Mouse (Mus musculus): ENCODE measurements around the gene Aco2. TPM values are rescaled to one million over a fixed set of nuclear protein-coding genes. Genes with fewer than 3 reads are reported as not detected.

The Aco2 gene
- polyA plus RNA-seq, 1 experiment from 2014 or later, result 200 TPM

- 90% methylated on average over 15 of the region's 15 CpGs for WGBS
- H3K27me3 ChIP-seq (ENCODE audit: control insufficient read depth, insufficient read depth, low read length), result no peaks in the 10 kb centered on the region
- H3K9me3 ChIP-seq (replicated peaks; ENCODE audit: control insufficient read depth, low read length), result no peaks in the 10 kb centered on the region
- peaks cover 10% of the 10 kb centered on the region for H3K36me3 ChIP-seq (ENCODE audit: control insufficient read depth, insufficient read depth, low read length)
- peaks cover 9% of the 10 kb centered on the region for H3K4me1 ChIP-seq (ENCODE audit: control insufficient read depth, insufficient read depth, low read length)
- ATAC-seq (ENCODE audit: insufficient read depth, low FRiP score), result no peak
- H3K4me3 ChIP-seq (replicated peaks; ENCODE audit: low read length), result no peak overlapping the region
- H3K4me2 ChIP-seq (ENCODE audit: low read depth, low read length), result no peak overlapping the region
- no peak overlapping the region for H3K9ac ChIP-seq (ENCODE audit: low read length)
- no peak overlapping the region for H3K27ac ChIP-seq (ENCODE audit: low read length)
These were observed 20.7 kb upstream of the Aco2 start for GRCm38 (mm10) chr15:81851375-81851774.

GRCm38 (mm10) chr15:81852411-81853000, 19.6 kb upstream of the Aco2 start:
- Histone ChIP-seq H3K9me3 (replicated peaks; ENCODE audit: control insufficient read depth, low read length) (no peaks in the 10 kb centered on the region), H3K27me3 (ENCODE audit: control insufficient read depth, insufficient read depth, low read length) (no peaks in the 10 kb centered on the region), H3K36me3 (ENCODE audit: control insufficient read depth, insufficient read depth, low read length) (peaks cover 10% of the 10 kb centered on the region), H3K27ac (ENCODE audit: low read length) (no peak overlapping the region), H3K4me1 (ENCODE audit: control insufficient read depth, insufficient read depth, low read length) (peaks cover 9% of the 10 kb centered on the region), H3K4me3 (replicated peaks; ENCODE audit: low read length) (no peak overlapping the region), H3K9ac (ENCODE audit: low read length) (no peak overlapping the region), H3K4me2 (ENCODE audit: low read depth, low read length) (no peak overlapping the region)
- 77% methylated on average over 9 of the region's 9 CpGs for WGBS
- no peak for ATAC-seq (ENCODE audit: insufficient read depth, low FRiP score)

GRCm38 (mm10) chr15:81853081-81853480, 19.0 kb upstream of the Aco2 start:
- Histone ChIP-seq H3K27ac (ENCODE audit: low read length) (no peak overlapping the region), H3K9me3 (replicated peaks; ENCODE audit: control insufficient read depth, low read length) (no peaks in the 10 kb centered on the region), H3K36me3 (ENCODE audit: control insufficient read depth, insufficient read depth, low read length) (peaks cover 10% of the 10 kb centered on the region), H3K27me3 (ENCODE audit: control insufficient read depth, insufficient read depth, low read length) (no peaks in the 10 kb centered on the region), H3K4me3 (replicated peaks; ENCODE audit: low read length) (no peak overlapping the region), H3K4me2 (ENCODE audit: low read depth, low read length) (no peak overlapping the region), H3K4me1 (ENCODE audit: control insufficient read depth, insufficient read depth, low read length) (peaks cover 9% of the 10 kb centered on the region), H3K9ac (ENCODE audit: low read length) (no peak overlapping the region)
- no peak for ATAC-seq (ENCODE audit: insufficient read depth, low FRiP score)
- 82% methylated on average over 7 of the region's 7 CpGs for WGBS

GRCm38 (mm10) chr15:81856030-81856790, 15.9 kb upstream of the Aco2 start:
- Histone ChIP-seq H3K4me3 (replicated peaks; ENCODE audit: low read length) (peak overlapping the region; percentile 84), H3K4me2 (ENCODE audit: low read depth, low read length) (peak overlapping the region; percentile 81), H3K27ac (ENCODE audit: low read length) (peak overlapping the region; percentile 99), H3K36me3 (ENCODE audit: control insufficient read depth, insufficient read depth, low read length) (peaks cover 2% of the 10 kb centered on the region), H3K9me3 (replicated peaks; ENCODE audit: control insufficient read depth, low read length) (no peaks in the 10 kb centered on the region), H3K27me3 (ENCODE audit: control insufficient read depth, insufficient read depth, low read length) (no peaks in the 10 kb centered on the region), H3K4me1 (ENCODE audit: control insufficient read depth, insufficient read depth, low read length) (peaks cover 9% of the 10 kb centered on the region), H3K9ac (ENCODE audit: low read length) (peak overlapping the region; percentile 91)
- ATAC-seq (ENCODE audit: insufficient read depth, low FRiP score), result peak; percentile 89
- WGBS, result 1% methylated on average over 28 of the region's 28 CpGs

- 0% methylated on average over 14 of the region's 14 CpGs for WGBS
- Histone ChIP-seq H3K4me1 (ENCODE audit: control insufficient read depth, insufficient read depth, low read length) (peaks cover 9% of the 10 kb centered on the region), H3K27me3 (ENCODE audit: control insufficient read depth, insufficient read depth, low read length) (no peaks in the 10 kb centered on the region), H3K36me3 (ENCODE audit: control insufficient read depth, insufficient read depth, low read length) (no peaks in the 10 kb centered on the region), H3K9me3 (replicated peaks; ENCODE audit: control insufficient read depth, low read length) (no peaks in the 10 kb centered on the region), H3K9ac (ENCODE audit: low read length) (peak overlapping the region; percentile 91), H3K4me2 (ENCODE audit: low read depth, low read length) (peak overlapping the region; percentile 81), H3K27ac (ENCODE audit: low read length) (peak overlapping the region; percentile 99), H3K4me3 (replicated peaks; ENCODE audit: low read length) (peak overlapping the region; percentile 84)
- ATAC-seq (ENCODE audit: insufficient read depth, low FRiP score), result no peak
These were observed 15.0 kb upstream of the Aco2 start for GRCm38 (mm10) chr15:81856938-81857723.

GRCm38 (mm10) chr15:81857724-81858116, 14.4 kb upstream of the Aco2 start:
- no peak for ATAC-seq (ENCODE audit: insufficient read depth, low FRiP score)
- H3K36me3 ChIP-seq (ENCODE audit: control insufficient read depth, insufficient read depth, low read length), result no peaks in the 10 kb centered on the region
- H3K9ac ChIP-seq (ENCODE audit: low read length), result peak overlapping the region; percentile 91
- H3K4me1 ChIP-seq (ENCODE audit: control insufficient read depth, insufficient read depth, low read length), result peaks cover 9% of the 10 kb centered on the region
- peak overlapping the region; percentile 81 for H3K4me2 ChIP-seq (ENCODE audit: low read depth, low read length)
- no peaks in the 10 kb centered on the region for H3K27me3 ChIP-seq (ENCODE audit: control insufficient read depth, insufficient read depth, low read length)
- no peaks in the 10 kb centered on the region for H3K9me3 ChIP-seq (replicated peaks; ENCODE audit: control insufficient read depth, low read length)
- peak overlapping the region; percentile 84 for H3K4me3 ChIP-seq (replicated peaks; ENCODE audit: low read length)
- peak overlapping the region; percentile 99 for H3K27ac ChIP-seq (ENCODE audit: low read length)
- WGBS, result under 1% methylated on average over 33 of the region's 33 CpGs

GRCm38 (mm10) chr15:81858138-81858516, 14.0 kb upstream of the Aco2 start:
- peaks cover 9% of the 10 kb centered on the region for H3K4me1 ChIP-seq (ENCODE audit: control insufficient read depth, insufficient read depth, low read length)
- WGBS, result 0% methylated on average over 23 of the region's 23 CpGs
- H3K27ac ChIP-seq (ENCODE audit: low read length), result peak overlapping the region; percentile 99
- H3K9me3 ChIP-seq (replicated peaks; ENCODE audit: control insufficient read depth, low read length), result no peaks in the 10 kb centered on the region
- peak overlapping the region; percentile 81 for H3K4me2 ChIP-seq (ENCODE audit: low read depth, low read length)
- H3K9ac ChIP-seq (ENCODE audit: low read length), result peak overlapping the region; percentile 91
- H3K27me3 ChIP-seq (ENCODE audit: control insufficient read depth, insufficient read depth, low read length), result no peaks in the 10 kb centered on the region
- peak overlapping the region; percentile 84 for H3K4me3 ChIP-seq (replicated peaks; ENCODE audit: low read length)
- peak; percentile 23 for ATAC-seq (ENCODE audit: insufficient read depth, low FRiP score)
- no peaks in the 10 kb centered on the region for H3K36me3 ChIP-seq (ENCODE audit: control insufficient read depth, insufficient read depth, low read length)

GRCm38 (mm10) chr15:81858517-81859329, 13.4 kb upstream of the Aco2 start, which contains the start of gene Tob2:
Tob2 (minus strand) TSS chr15:81858796.
- H3K36me3 ChIP-seq (ENCODE audit: control insufficient read depth, insufficient read depth, low read length), result no peaks in the 10 kb centered on the region
- H3K4me1 ChIP-seq (ENCODE audit: control insufficient read depth, insufficient read depth, low read length), result peaks cover 9% of the 10 kb centered on the region
- no peaks in the 10 kb centered on the region for H3K27me3 ChIP-seq (ENCODE audit: control insufficient read depth, insufficient read depth, low read length)
- peak; percentile 5; the same call in 1 of the 2 replicates for ATAC-seq (ENCODE audit: insufficient read depth, low FRiP score)
- H3K27ac ChIP-seq (ENCODE audit: low read length), result peak within 1 kb of the TSS; percentile 99
- H3K9ac ChIP-seq (ENCODE audit: low read length), result peak within 1 kb of the TSS; percentile 91
- H3K4me2 ChIP-seq (ENCODE audit: low read depth, low read length), result peak within 1 kb of the TSS; percentile 81
- under 1% methylated on average over 44 of the region's 44 CpGs for WGBS
- H3K9me3 ChIP-seq (replicated peaks; ENCODE audit: control insufficient read depth, low read length), result no peaks in the 10 kb centered on the region
- peak within 1 kb of the TSS; percentile 84 for H3K4me3 ChIP-seq (replicated peaks; ENCODE audit: low read length)
